Mouse (Mus musculus): ENCODE results near the gene Mdk. TPM values are rescaled to one million over a fixed set of nuclear protein-coding genes. Genes with fewer than 3 reads are reported as not detected.

The Mdk gene
- polyA plus RNA-seq, 1 experiment from 2014 or later = 435 TPM

DNA sequence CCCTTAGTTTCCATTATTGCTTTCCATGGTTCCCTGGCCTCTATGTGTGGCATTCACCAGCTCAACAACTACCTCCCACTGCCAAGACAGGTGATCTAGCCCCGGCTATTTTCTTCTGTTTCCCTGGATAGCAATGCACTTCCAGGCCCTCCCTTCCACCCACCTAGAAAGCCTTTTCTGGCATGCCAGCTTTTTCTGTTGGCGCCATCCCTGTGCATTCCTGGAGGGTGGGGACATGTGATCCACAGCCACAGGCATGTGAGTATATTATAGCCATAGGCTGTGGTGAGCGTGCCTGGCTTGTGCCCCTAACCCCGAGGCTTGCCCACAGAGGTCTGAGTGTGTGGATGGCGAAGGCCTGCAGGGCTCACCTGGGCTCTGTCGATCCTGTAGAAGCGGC is 4.1 kb upstream of the Mdk start:
- H3K27me3 ChIP-seq (ENCODE audit: control insufficient read depth, insufficient read depth, low read length) = no peaks in the 10 kb centered on the region
- H3K4me3 ChIP-seq (ENCODE audit: control insufficient read depth in 1 of 2, insufficient read depth in 1 of 2, low read depth in 1 of 2, low read length in 2 of 2) = no peak overlapping the region
- no peak overlapping the region for H3K27ac ChIP-seq (replicated peaks in 1 of 2; ENCODE audit: control insufficient read depth in 1 of 2, insufficient read depth in 1 of 2, low read depth in 2 of 2, low read length in 2 of 2)
- ATAC-seq (ENCODE audit: insufficient number of reproducible peaks, insufficient read depth, low FRiP score, low read depth) = no peak
- H3K36me3 ChIP-seq (ENCODE audit: control insufficient read depth, insufficient read depth, low read length) = peaks cover 85% of the 10 kb centered on the region
- H3K9ac ChIP-seq (ENCODE audit: low read length) = no peak overlapping the region
- H3K9me3 ChIP-seq (ENCODE audit: control insufficient read depth, low read length) = no peaks in the 10 kb centered on the region
- H3K4me1 ChIP-seq (ENCODE audit: control insufficient read depth in 2 of 2, insufficient read depth in 2 of 2, low read length in 2 of 2) = peaks cover 20 to 28% of the 10 kb centered on the region in 2 experiments
- 90% methylated on average over 7 of the region's 7 CpGs for WGBS
- no peak overlapping the region for H3K4me2 ChIP-seq (ENCODE audit: low read length)

DNA sequence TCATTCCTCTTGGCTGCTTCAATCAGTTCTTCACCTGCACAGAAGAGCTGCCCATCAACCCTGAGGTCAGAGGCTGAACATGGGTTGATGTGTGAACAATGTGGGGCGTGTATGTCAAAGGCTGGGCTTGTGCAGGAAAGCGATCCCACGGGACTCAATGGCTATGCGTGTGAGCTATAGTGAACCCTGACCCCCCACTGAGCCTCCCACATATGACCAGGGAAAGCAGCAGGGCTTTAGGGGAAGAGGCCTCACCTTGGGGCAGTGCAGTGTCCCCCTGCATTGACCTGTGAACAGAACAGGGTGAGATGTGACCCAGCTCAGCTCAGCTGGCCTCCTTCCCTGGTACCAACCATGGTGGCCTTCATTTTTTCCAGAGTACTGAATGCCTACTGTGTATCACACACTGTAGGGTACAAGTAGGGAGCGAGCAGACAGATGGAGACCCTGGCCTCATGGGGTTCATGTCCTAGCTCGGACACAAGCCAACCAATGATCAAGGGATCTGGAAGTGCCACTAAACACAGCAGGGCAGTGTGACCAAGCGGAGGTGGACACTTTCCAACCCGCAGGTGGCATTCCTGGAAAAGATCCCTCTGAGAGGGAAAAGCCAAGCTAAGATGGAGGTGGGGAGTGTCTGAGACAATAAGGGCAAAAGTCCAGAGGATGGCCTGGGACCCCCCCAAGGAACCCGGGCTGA is 2.9 kb upstream of the Mdk start:
- H3K4me2 ChIP-seq (ENCODE audit: low read length) = no peak overlapping the region
- H3K27ac ChIP-seq (replicated peaks in 1 of 2; ENCODE audit: control insufficient read depth in 1 of 2, insufficient read depth in 1 of 2, low read depth in 2 of 2, low read length in 2 of 2) = no peak overlapping the region
- no peak overlapping the region for H3K4me3 ChIP-seq (ENCODE audit: control insufficient read depth in 1 of 2, insufficient read depth in 1 of 2, low read depth in 1 of 2, low read length in 2 of 2)
- H3K4me1 ChIP-seq (ENCODE audit: control insufficient read depth in 2 of 2, insufficient read depth in 2 of 2, low read length in 2 of 2) = peaks cover 22 to 40% of the 10 kb centered on the region in 2 experiments
- 77% methylated on average over 9 of the region's 9 CpGs for WGBS
- no peaks in the 10 kb centered on the region for H3K9me3 ChIP-seq (ENCODE audit: control insufficient read depth, low read length)
- peaks cover 73% of the 10 kb centered on the region for H3K36me3 ChIP-seq (ENCODE audit: control insufficient read depth, insufficient read depth, low read length)
- no peaks in the 10 kb centered on the region for H3K27me3 ChIP-seq (ENCODE audit: control insufficient read depth, insufficient read depth, low read length)
- ATAC-seq (ENCODE audit: insufficient number of reproducible peaks, insufficient read depth, low FRiP score, low read depth) = no peak
- no peak overlapping the region for H3K9ac ChIP-seq (ENCODE audit: low read length)

DNA sequence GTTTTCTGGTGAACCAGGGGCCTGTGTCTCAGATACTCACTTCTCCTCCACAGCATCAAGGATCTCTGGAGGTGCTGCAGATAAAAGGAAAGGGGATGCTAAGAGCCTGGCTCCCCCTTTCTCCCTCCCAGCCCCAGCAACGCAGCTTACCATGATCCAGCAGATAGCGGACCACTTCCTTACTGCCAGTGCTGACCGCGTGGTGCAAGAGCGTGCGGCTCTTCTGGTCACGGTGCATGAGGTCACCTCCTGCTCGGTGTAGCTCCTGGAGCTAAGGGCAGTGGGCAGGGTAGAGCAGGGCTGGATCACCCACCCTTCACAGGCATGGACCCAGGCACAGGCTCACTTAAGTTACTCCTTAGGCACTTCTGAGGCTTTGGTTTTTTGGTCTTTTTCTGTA is 1.9 kb upstream of the Mdk start:
- no peak overlapping the region for H3K4me3 ChIP-seq (ENCODE audit: control insufficient read depth in 1 of 2, insufficient read depth in 1 of 2, low read depth in 1 of 2, low read length in 2 of 2)
- H3K9me3 ChIP-seq (ENCODE audit: control insufficient read depth, low read length) = no peaks in the 10 kb centered on the region
- H3K36me3 ChIP-seq (ENCODE audit: control insufficient read depth, insufficient read depth, low read length) = peaks cover 64% of the 10 kb centered on the region
- H3K4me1 ChIP-seq (ENCODE audit: control insufficient read depth in 2 of 2, insufficient read depth in 2 of 2, low read length in 2 of 2) = peaks cover 25 to 42% of the 10 kb centered on the region in 2 experiments
- no peak for ATAC-seq (ENCODE audit: insufficient number of reproducible peaks, insufficient read depth, low FRiP score, low read depth)
- no peak overlapping the region for H3K4me2 ChIP-seq (ENCODE audit: low read length)
- H3K27ac ChIP-seq (replicated peaks in 1 of 2; ENCODE audit: control insufficient read depth in 1 of 2, insufficient read depth in 1 of 2, low read depth in 2 of 2, low read length in 2 of 2) = no peak overlapping the region
- H3K9ac ChIP-seq (ENCODE audit: low read length) = no peak overlapping the region
- 17% methylated on average over 8 of the region's 8 CpGs for WGBS
- no peaks in the 10 kb centered on the region for H3K27me3 ChIP-seq (ENCODE audit: control insufficient read depth, insufficient read depth, low read length)

DNA sequence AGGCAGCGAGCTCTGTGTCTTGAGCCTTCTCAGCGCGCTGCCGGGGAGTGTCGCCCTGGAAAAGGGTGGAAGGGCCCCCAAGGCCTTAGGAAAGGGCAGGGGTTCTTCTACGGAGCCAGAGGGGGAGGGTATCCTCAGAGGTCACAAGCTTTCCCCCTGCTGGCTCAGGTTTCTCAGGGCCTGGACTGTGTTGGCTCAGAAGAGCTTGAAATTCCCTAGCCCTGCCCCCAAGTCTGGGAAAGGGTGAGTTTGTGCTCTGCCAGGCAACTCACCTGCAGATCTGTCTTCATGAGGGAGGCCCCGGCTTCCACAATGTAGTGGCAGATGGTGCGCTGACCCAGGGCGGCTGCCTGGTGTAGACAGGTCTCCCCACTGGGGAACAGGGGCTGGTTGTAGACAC is 1.4 kb upstream of the Mdk start:
- WGBS = 50% methylated on average over 9 of the region's 9 CpGs
- Histone ChIP-seq H3K36me3 (ENCODE audit: control insufficient read depth, insufficient read depth, low read length) (peaks cover 58% of the 10 kb centered on the region), H3K4me1 (ENCODE audit: control insufficient read depth in 2 of 2, insufficient read depth in 2 of 2, low read length in 2 of 2) (peaks cover 25 to 42% of the 10 kb centered on the region in 2 experiments), H3K27ac (replicated peaks in 1 of 2; ENCODE audit: control insufficient read depth in 1 of 2, insufficient read depth in 1 of 2, low read depth in 2 of 2, low read length in 2 of 2) (peak overlapping the region in 1 of 2 experiments; percentile 84; a peak in 1 of 4 replicates), H3K9me3 (ENCODE audit: control insufficient read depth, low read length) (no peaks in the 10 kb centered on the region), H3K9ac (ENCODE audit: low read length) (no peak overlapping the region), H3K4me2 (ENCODE audit: low read length) (no peak overlapping the region), H3K27me3 (ENCODE audit: control insufficient read depth, insufficient read depth, low read length) (no peaks in the 10 kb centered on the region), H3K4me3 (ENCODE audit: control insufficient read depth in 1 of 2, insufficient read depth in 1 of 2, low read depth in 1 of 2, low read length in 2 of 2) (no peak overlapping the region)
- ATAC-seq (ENCODE audit: insufficient number of reproducible peaks, insufficient read depth, low FRiP score, low read depth) = no peak

DNA sequence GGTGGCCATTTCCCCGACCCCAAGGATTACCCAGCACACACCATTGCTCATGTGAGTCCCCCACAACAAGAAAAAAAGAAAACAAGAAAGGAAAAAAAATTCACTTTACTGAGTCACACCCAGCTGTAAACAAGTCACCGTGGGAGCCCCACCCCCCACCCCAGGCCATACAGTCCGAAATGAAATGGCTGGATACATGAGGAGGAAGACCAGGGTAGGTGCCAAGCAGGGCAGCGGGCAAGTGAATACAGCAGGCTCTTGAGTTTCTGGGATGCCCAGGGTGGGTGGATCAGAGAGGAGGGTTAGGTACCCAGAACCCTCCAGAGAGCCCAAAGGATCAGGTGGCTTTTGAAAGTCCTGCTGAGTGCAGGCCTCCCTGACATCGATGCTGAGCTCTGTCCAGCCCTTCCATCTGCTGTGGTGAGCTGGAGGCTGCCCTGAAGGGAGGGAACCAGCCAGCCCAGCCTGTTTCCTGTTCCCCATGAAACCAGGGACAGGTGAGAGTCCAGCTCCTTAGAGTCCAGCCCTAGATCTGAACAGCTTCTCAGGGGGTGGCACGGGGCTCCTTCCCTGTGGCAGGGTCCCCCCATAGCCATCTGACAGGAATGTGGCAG is 747 bp upstream of the Mdk start:
- Histone ChIP-seq H3K27ac (replicated peaks in 1 of 2; ENCODE audit: control insufficient read depth in 1 of 2, insufficient read depth in 1 of 2, low read depth in 2 of 2, low read length in 2 of 2) (peak overlapping the region in 1 of 2 experiments; percentile 84; a peak in 1 of 4 replicates), H3K4me1 (ENCODE audit: control insufficient read depth in 2 of 2, insufficient read depth in 2 of 2, low read length in 2 of 2) (peaks cover 25 to 42% of the 10 kb centered on the region in 2 experiments), H3K9ac (ENCODE audit: low read length) (peak overlapping the region; percentile 36; the same call in 1 of the 2 replicates), H3K27me3 (ENCODE audit: control insufficient read depth, insufficient read depth, low read length) (no peaks in the 10 kb centered on the region), H3K4me2 (ENCODE audit: low read length) (peak overlapping the region; percentile 89), H3K36me3 (ENCODE audit: control insufficient read depth, insufficient read depth, low read length) (peaks cover 52% of the 10 kb centered on the region), H3K9me3 (ENCODE audit: control insufficient read depth, low read length) (no peaks in the 10 kb centered on the region), H3K4me3 (ENCODE audit: control insufficient read depth in 1 of 2, insufficient read depth in 1 of 2, low read depth in 1 of 2, low read length in 2 of 2) (peak overlapping the region in 1 of 2 experiments; percentile 64; a peak in 1 of 4 replicates)
- 16% methylated on average over 6 of the region's 6 CpGs for WGBS
- no peak for ATAC-seq (ENCODE audit: insufficient number of reproducible peaks, insufficient read depth, low FRiP score, low read depth)

DNA sequence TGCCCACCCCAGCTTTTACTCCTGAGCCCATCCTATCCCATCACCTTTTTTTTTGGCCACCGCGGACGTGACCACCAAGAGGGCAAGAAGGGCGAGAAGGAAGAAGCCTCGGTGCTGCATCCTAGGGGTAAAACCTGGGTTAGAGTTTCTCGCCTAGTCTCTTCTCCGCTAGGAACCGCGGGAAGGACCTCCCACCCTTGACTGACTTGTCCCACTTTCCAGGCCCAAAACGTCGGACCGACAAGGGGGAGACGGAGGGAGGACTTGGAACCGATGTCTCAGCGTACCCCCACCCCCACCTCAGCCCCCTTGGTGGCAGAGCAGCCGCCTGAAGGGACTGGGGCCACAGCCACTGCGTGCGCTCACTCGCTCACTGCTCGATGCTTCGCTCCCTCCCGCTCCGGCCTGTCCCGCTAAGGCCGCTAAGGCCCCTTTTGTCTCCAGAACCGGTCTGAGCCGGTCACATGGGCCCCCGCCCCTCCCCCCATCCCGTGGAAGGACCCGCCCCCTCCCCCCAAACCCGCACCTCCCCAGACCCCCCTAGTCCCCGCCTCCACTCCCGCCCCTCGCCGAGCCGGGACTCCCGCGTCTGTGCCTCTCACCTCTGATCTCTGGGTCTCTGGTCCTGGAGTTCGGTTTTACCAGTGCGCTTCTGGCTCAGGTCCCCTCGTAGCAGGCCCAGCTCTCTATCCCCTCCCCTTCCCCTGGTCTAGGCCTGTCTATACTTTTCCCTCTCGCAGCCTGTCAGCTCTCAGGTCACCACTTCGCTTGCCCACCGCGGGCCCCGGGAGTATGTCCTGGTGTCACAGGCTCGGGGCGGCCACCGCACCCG is 553 bp downstream of the Mdk start:
- peaks cover 25 to 42% of the 10 kb centered on the region in 2 experiments for H3K4me1 ChIP-seq (ENCODE audit: control insufficient read depth in 2 of 2, insufficient read depth in 2 of 2, low read length in 2 of 2)
- ATAC-seq (ENCODE audit: insufficient number of reproducible peaks, insufficient read depth, low FRiP score, low read depth) = peak; percentile 42
- WGBS = 3% methylated on average over 39 of the region's 50 CpGs
- H3K9me3 ChIP-seq (ENCODE audit: control insufficient read depth, low read length) = no peaks in the 10 kb centered on the region
- H3K4me3 ChIP-seq (ENCODE audit: control insufficient read depth in 1 of 2, insufficient read depth in 1 of 2, low read depth in 1 of 2, low read length in 2 of 2) = peak overlapping the region; percentile 64 to 69
- H3K27ac ChIP-seq (replicated peaks in 1 of 2; ENCODE audit: control insufficient read depth in 1 of 2, insufficient read depth in 1 of 2, low read depth in 2 of 2, low read length in 2 of 2) = peak overlapping the region; percentile 84 to 91
- H3K9ac ChIP-seq (ENCODE audit: low read length) = peak overlapping the region; percentile 85
- H3K36me3 ChIP-seq (ENCODE audit: control insufficient read depth, insufficient read depth, low read length) = peaks cover 39% of the 10 kb centered on the region
- H3K27me3 ChIP-seq (ENCODE audit: control insufficient read depth, insufficient read depth, low read length) = no peaks in the 10 kb centered on the region
- peak overlapping the region; percentile 89 for H3K4me2 ChIP-seq (ENCODE audit: low read length)

DNA sequence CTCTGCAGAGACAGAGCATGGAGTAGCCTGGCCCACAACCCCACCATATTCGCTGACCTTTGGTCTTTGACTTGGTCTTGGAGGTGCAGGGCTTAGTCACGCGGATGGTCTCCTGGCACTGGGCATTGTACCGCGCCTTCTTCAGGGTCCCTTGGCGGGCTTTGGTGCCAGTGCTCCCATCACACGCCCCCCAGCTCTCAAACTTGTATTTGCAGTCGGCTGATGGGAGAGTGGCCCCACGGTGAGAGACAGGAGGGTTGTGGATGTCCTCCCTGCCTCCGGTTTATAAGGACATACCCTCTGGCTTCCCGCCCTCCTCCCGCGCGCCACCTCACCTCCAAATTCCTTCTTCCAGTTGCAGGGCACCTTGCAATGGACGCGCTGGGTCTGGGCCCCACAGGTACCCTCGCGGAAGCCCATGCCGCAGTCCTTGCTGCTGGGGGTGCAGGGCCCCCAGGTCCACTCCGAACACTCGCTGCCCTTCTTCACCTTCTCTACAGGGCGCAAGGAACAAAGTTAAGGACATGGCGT is 1.3 kb downstream of the Mdk start:
- peak overlapping the region; percentile 84 to 91 for H3K27ac ChIP-seq (replicated peaks in 1 of 2; ENCODE audit: control insufficient read depth in 1 of 2, insufficient read depth in 1 of 2, low read depth in 2 of 2, low read length in 2 of 2)
- H3K27me3 ChIP-seq (ENCODE audit: control insufficient read depth, insufficient read depth, low read length) = no peaks in the 10 kb centered on the region
- peak overlapping the region; percentile 85 for H3K9ac ChIP-seq (ENCODE audit: low read length)
- peak overlapping the region; percentile 64 to 69 for H3K4me3 ChIP-seq (ENCODE audit: control insufficient read depth in 1 of 2, insufficient read depth in 1 of 2, low read depth in 1 of 2, low read length in 2 of 2)
- H3K9me3 ChIP-seq (ENCODE audit: control insufficient read depth, low read length) = no peaks in the 10 kb centered on the region
- peaks cover 25 to 42% of the 10 kb centered on the region in 2 experiments for H3K4me1 ChIP-seq (ENCODE audit: control insufficient read depth in 2 of 2, insufficient read depth in 2 of 2, low read length in 2 of 2)
- no peak for ATAC-seq (ENCODE audit: insufficient number of reproducible peaks, insufficient read depth, low FRiP score, low read depth)
- H3K36me3 ChIP-seq (ENCODE audit: control insufficient read depth, insufficient read depth, low read length) = peaks cover 32% of the 10 kb centered on the region
- 2% methylated on average over 22 of the region's 23 CpGs for WGBS
- peak overlapping the region; percentile 89 for H3K4me2 ChIP-seq (ENCODE audit: low read length)

All from heart, embryonic 14.5 days (tissue).